Mouse (Mus musculus) forebrain, embryonic 13.5 days (tissue): ENCODE data around the gene Zfp598. TPM values are rescaled to one million over a fixed set of nuclear protein-coding genes. Genes with fewer than 3 reads are reported as not detected.

ENCODE experiments used
- ATAC-seq: fragments of 200-750 bp; cut with Nextera tagmentation; 2 replicates; pipeline ENCODE4 v1.8.0; 2017
- H3K27ac ChIP-seq: fragments of 300-500 bp; sonication (generic); 2 replicates; pipeline ENCODE4 v1.5.1; 2015; ENCODE audit warnings: inconsistent platforms, mild to moderate bottlenecking, moderate library complexity
- H3K27me3 ChIP-seq: fragments of 300-500 bp; sonication (generic); 2 replicates; pipeline ENCODE4 v1.6.1; 2015; ENCODE audit warnings: mild to moderate bottlenecking, inconsistent platforms
- H3K36me3 ChIP-seq: fragments of 300-500 bp; sonication (generic); 2 replicates; pipeline ENCODE4 v1.6.1; 2015; ENCODE audit warnings: mild to moderate bottlenecking, inconsistent platforms; ENCODE audit not compliant: poor library complexity, severe bottlenecking
- H3K4me1 ChIP-seq: fragments of 300-500 bp; sonication (generic); 2 replicates; pipeline ENCODE4 v1.6.1; 2015; ENCODE audit warnings: inconsistent platforms
- H3K4me2 ChIP-seq: fragments of 300-500 bp; sonication (generic); 2 replicates; pipeline ENCODE4 v1.6.1; 2015; ENCODE audit warnings: inconsistent platforms, mild to moderate bottlenecking, moderate library complexity
- H3K4me3 ChIP-seq: fragments of 300-500 bp; sonication (generic); 2 replicates; pipeline ENCODE4 v1.5.1; 2015; ENCODE audit warnings: mild to moderate bottlenecking, inconsistent platforms
- H3K9ac ChIP-seq: fragments of 300-500 bp; sonication (generic); 2 replicates; pipeline ENCODE4 v1.6.1; 2015; ENCODE audit warnings: mild to moderate bottlenecking, inconsistent platforms
- H3K9me3 ChIP-seq: fragments of 300-500 bp; sonication (generic); replicated peaks from 2 replicates; pipeline ENCODE4 v1.6.1; 2016; ENCODE audit warnings: inconsistent platforms
- WGBS: fragments of 180-500 bp; shearing (Covaris S2); methylation state at CpG from one replicate; pipeline ENCODE4 v1.1.7; 2015; 5-methylcytosine and 5-hydroxymethylcytosine counted together
- polyA plus RNA-seq: library from polyadenylated mRNA; unstranded; fragments of >200 nt; fragmentation: Nextera tagmentation; extraction: Ambion mirVana; gene quantifications from 2 replicates; pipeline ENCODE4 v1.2.1, GENCODE M21; 2015

The Zfp598 gene
- polyA plus RNA-seq, 1 experiment from 2014 or later: 16.2 TPM

- H3K27me3 ChIP-seq: peaks cover 11% of the 10 kb centered on the region
- peaks cover 9% of the 10 kb centered on the region for H3K4me1 ChIP-seq
- no peaks in the 10 kb centered on the region for H3K9me3 ChIP-seq
- H3K36me3 ChIP-seq: no peaks in the 10 kb centered on the region
- H3K9ac ChIP-seq: 0 out of 2 replicates have a peak overlapping the region, but pooled peaks have one; percentile 0
- H3K4me3 ChIP-seq: no peak overlapping the region
- ATAC-seq: no peak
- no peak overlapping the region for H3K27ac ChIP-seq
- WGBS: 76% methylated on average over 17 of the region's 17 CpGs
- no peak overlapping the region for H3K4me2 ChIP-seq
These were observed 58.7 kb downstream of the Zfp598 start for GRCm38 (mm10) chr17:24728184-24728583.

DNA sequence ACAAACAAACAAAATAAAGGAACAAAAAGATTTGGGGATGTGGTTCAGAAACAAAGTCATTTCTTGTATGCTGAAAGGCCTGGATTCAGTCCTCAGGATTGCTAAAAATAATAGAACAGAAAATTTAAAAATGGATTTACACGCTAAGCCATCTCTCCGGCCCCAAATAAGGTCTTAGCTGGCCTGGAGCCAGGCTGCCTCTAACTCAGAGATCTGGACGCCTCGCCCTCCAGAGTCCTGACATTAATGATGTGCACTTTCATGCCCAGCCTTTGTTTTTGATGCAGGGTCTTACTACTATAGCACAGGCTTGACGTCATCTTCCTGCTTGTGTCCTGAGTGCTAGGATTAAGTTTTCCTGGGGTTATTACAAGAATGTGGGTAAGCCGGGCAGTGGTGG, 59.6 kb downstream of the Zfp598 start:
- ATAC-seq: no peak
- Histone ChIP-seq H3K27me3 (peaks cover 17% of the 10 kb centered on the region), H3K9ac (no peak overlapping the region), H3K9me3 (no peaks in the 10 kb centered on the region), H3K4me1 (peaks cover 3% of the 10 kb centered on the region; the same call in 1 of the 2 replicates), H3K4me2 (no peak overlapping the region), H3K4me3 (no peak overlapping the region), H3K36me3 (no peaks in the 10 kb centered on the region), H3K27ac (no peak overlapping the region)
- WGBS: 79% methylated on average over 6 of the region's 6 CpGs

GRCm38 (mm10) chr17:24730787-24731186, 61.3 kb downstream of the Zfp598 start:
- ATAC-seq: no peak
- no peak overlapping the region for H3K4me3 ChIP-seq
- WGBS: 82% methylated on average over 14 of the region's 14 CpGs
- no peak overlapping the region for H3K4me2 ChIP-seq
- H3K4me1 ChIP-seq: no peaks in the 10 kb centered on the region
- no peak overlapping the region for H3K9ac ChIP-seq
- H3K27me3 ChIP-seq: peaks cover 17% of the 10 kb centered on the region
- no peaks in the 10 kb centered on the region for H3K9me3 ChIP-seq
- H3K36me3 ChIP-seq: no peaks in the 10 kb centered on the region
- no peak overlapping the region for H3K27ac ChIP-seq

Other genes starting within 250 kb of the Zfp598 start
- 59.6 and 62.5 TPM in 2 replicates for gene Eci1, start 243.0 kb upstream of the Zfp598 start, polyA plus RNA-seq
- 4.4 and 4.7 TPM in 2 replicates for gene Dnase1l2, start 226.6 kb upstream of the Zfp598 start, polyA plus RNA-seq
- 38.8 and 39.8 TPM in 2 replicates for gene E4f1, start 199.4 kb upstream of the Zfp598 start, polyA plus RNA-seq
- 52.3 and 56.7 TPM in 2 replicates for gene Pgp, start 199.3 kb upstream of the Zfp598 start, polyA plus RNA-seq
- gene Bricd5, start 195.8 kb upstream of the Zfp598 start, polyA plus RNA-seq: 0.26 TPM in 1 of 2 replicates, not detected in the other
- gene Mlst8, start 190.6 kb upstream of the Zfp598 start, polyA plus RNA-seq: 33.9 and 39.1 TPM in 2 replicates
- 15.0 and 16.7 TPM in 2 replicates for gene Caskin1, start 181.1 kb upstream of the Zfp598 start, polyA plus RNA-seq
- 97.1 and 109 TPM in 2 replicates for gene Traf7, start 141.7 kb upstream of the Zfp598 start, polyA plus RNA-seq
- gene Rab26, start 135.5 kb upstream of the Zfp598 start, polyA plus RNA-seq: 3.7 and 4.1 TPM in 2 replicates
- gene Pkd1, start 119.9 kb upstream of the Zfp598 start, polyA plus RNA-seq: 11.9 and 16.9 TPM in 2 replicates
- gene Tsc2, start 37.1 kb upstream of the Zfp598 start, polyA plus RNA-seq: 60.5 and 75.1 TPM in 2 replicates
- 13.8 and 15.3 TPM in 2 replicates for gene Nthl1, start 37.0 kb upstream of the Zfp598 start, polyA plus RNA-seq
- gene Slc9a3r2, start 19.4 kb upstream of the Zfp598 start, polyA plus RNA-seq: 15.0 and 16.0 TPM in 2 replicates
- not detected in 2 replicates for gene Npw, start 11.2 kb upstream of the Zfp598 start, polyA plus RNA-seq
- gene Syngr3, start 20.3 kb downstream of the Zfp598 start, polyA plus RNA-seq: 61.0 and 68.7 TPM in 2 replicates
- gene Gfer, start 26.5 kb downstream of the Zfp598 start, polyA plus RNA-seq: 40.7 and 42.5 TPM in 2 replicates
- gene Noxo1, start 26.5 kb downstream of the Zfp598 start, polyA plus RNA-seq: 1.3 TPM in 2 replicates
- gene Tbl3, start 38.0 kb downstream of the Zfp598 start, polyA plus RNA-seq: 86.9 and 107 TPM in 2 replicates
- 0.18 TPM in 1 of 2 replicates, not detected in the other for gene Rnf151, start 48.4 kb downstream of the Zfp598 start, polyA plus RNA-seq
- gene Rps2, start 48.4 kb downstream of the Zfp598 start, polyA plus RNA-seq: 992 and 1,023 TPM in 2 replicates
- 232 and 253 TPM in 2 replicates for gene Ndufb10, start 54.8 kb downstream of the Zfp598 start, polyA plus RNA-seq
- gene Rpl3l, start 58.1 kb downstream of the Zfp598 start, polyA plus RNA-seq: not detected in 2 replicates
- gene Msrb1, start 67.0 kb downstream of the Zfp598 start, polyA plus RNA-seq: 18.8 and 22.1 TPM in 2 replicates
- 0.15 and 0.17 TPM in 2 replicates for gene Hs3st6, start 83.3 kb downstream of the Zfp598 start, polyA plus RNA-seq
- not detected in 2 replicates for gene Meiob, start 134.6 kb downstream of the Zfp598 start, polyA plus RNA-seq
- 36.7 and 37.1 TPM in 2 replicates for gene Hagh, start 170.5 kb downstream of the Zfp598 start, polyA plus RNA-seq
- 16.0 and 16.8 TPM in 2 replicates for gene Fahd1, start 180.7 kb downstream of the Zfp598 start, polyA plus RNA-seq
- 0.17 and 0.25 TPM in 2 replicates for gene Igfals, start 196.3 kb downstream of the Zfp598 start, polyA plus RNA-seq
- 68.5 and 76.9 TPM in 2 replicates for gene Nubp2, start 216.7 kb downstream of the Zfp598 start, polyA plus RNA-seq
- gene Spsb3, start 217.0 kb downstream of the Zfp598 start, polyA plus RNA-seq: 64.3 and 67.4 TPM in 2 replicates
- gene Eme2, start 225.4 kb downstream of the Zfp598 start, polyA plus RNA-seq: 31.3 and 36.5 TPM in 2 replicates
- 81.4 and 85.4 TPM in 2 replicates for gene Mrps34, start 225.4 kb downstream of the Zfp598 start, polyA plus RNA-seq
- 72.1 and 80.8 TPM in 2 replicates for gene Nme3, start 226.8 kb downstream of the Zfp598 start, polyA plus RNA-seq